Mouse (Mus musculus): ENCODE data around the gene Hebp1.
A peak's percentile ranks its signal among the peaks of the same experiment; 100 is the strongest.

The Hebp1 gene

GRCm38 (mm10) chr6:135112411-135113113 lies 85.3 kb downstream of the Hebp1 start:
- DNase-seq = no peak

- no peak for DNase-seq
Measured at GRCm38 (mm10) chr6:135107014-135107413, 90.8 kb downstream of the Hebp1 start.

GRCm38 (mm10) chr6:135102736-135103303 lies 95.0 kb downstream of the Hebp1 start:
- no peak for DNase-seq

GRCm38 (mm10) chr6:135100787-135101472 lies 96.9 kb downstream of the Hebp1 start:
- DNase-seq = no peak

- no peak for DNase-seq
Measured at GRCm38 (mm10) chr6:135092798-135093470, 104.9 kb downstream of the Hebp1 start.

GRCm38 (mm10) chr6:135090661-135091060 lies 107.2 kb downstream of the Hebp1 start:
- DNase-seq = no peak

- DNase-seq = peak; percentile 10 to 46
Measured at GRCm38 (mm10) chr6:135089786-135090185, 108.0 kb downstream of the Hebp1 start.

- DNase-seq = peak; percentile 90 to 94
Measured at GRCm38 (mm10) chr6:135087721-135088451, 109.9 kb downstream of the Hebp1 start.
